In the genomic region with DNA sequence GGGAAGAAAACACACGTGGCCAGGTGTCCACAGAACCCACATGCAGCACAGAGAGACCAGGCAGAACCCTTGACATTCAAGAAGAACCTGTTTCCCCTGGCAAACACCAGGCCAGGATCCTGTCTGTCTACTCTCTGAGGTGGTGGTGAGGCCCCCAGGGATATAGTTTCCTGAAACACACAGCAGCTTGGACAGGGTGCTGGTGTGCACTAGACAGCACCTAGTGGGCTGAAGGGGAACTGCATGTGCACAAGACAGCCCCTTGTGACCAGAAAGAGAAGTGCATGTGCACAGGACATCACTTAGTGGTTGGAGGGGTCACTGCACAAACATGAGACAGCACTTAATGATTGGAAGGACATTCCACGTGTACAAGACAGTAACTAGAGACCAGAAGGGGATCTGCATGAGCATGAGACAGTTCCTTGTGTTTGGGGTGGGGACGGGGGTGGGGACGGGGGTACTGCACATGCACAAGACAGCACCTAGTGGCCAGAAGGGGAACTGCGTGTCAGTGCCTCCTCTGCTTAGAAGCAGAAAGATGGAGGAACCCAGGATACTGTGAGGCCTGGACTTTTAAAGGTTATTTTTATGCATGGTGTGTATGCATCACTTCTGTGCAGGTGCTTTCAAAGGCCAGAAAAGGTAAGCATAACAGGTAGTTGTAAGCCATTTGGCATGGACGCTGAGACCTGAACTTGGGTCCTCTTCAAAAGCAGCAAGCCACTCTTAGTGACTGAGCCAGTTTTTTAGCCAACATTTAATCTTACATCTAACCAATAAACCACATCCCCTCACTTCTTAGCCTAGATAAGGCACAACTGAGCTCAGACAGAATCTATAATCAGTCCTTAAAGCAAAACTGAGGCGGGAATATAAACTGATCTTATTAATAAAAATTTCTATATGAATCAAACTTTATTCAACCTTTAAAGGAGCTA, we compare ENCODE assay signal across 8 mouse cellular contexts. TPM values are rescaled to one million over a fixed set of nuclear protein-coding genes. Genes with fewer than 3 reads are reported as not detected.
A peak's percentile ranks its signal among the peaks of the same experiment; 100 is the strongest.
DNase-seq lines count a peak whose midpoint lies in the region; ATAC-seq lines count a peak whose summit lies in the region.

No protein-coding gene starts in this region.

- H3K9me3 ChIP-seq in liver, embryonic 13.5 days (replicated peaks): no peaks in the 10 kb centered on the region

- no peak overlapping the region for H3K27ac ChIP-seq in liver, embryonic 13.5 days

- H3K36me3 ChIP-seq in liver, embryonic 13.5 days: peaks cover 5% of the 10 kb centered on the region; the same call in 1 of the 2 replicates

- H3K9ac ChIP-seq in liver, embryonic 13.5 days: no peak overlapping the region

- ATAC-seq in liver, embryonic 13.5 days (ENCODE audit: low read depth): peak; percentile 43

- peak; percentile 62 for DNase-seq in adrenal gland, postnatal 14 days
- no peak for DNase-seq in adrenal gland, postnatal 36 days
- peak; percentile 52 to 53 for DNase-seq in urinary bladder, adult 18-20 months (ENCODE audit: low spot score in 2 of 2)
- no peak for DNase-seq in urinary bladder, postnatal 25 days (ENCODE audit: low spot score)
- peak; percentile 44 for DNase-seq in liver, embryonic 13.5 days
- DNase-seq in spleen, postnatal 4 days (ENCODE audit: low spot score in 2 of 2): peak; percentile 54 to 74
- DNase-seq in right cerebral cortex, postnatal 4 days: no peak
- DNase-seq in frontal cortex, postnatal 25 days (ENCODE audit: low spot score in 2 of 2): no peak

- no peak overlapping the region for H3K4me3 ChIP-seq in liver, embryonic 13.5 days (replicated peaks)

- no peak overlapping the region for H3K4me2 ChIP-seq in liver, embryonic 13.5 days

- WGBS in liver, embryonic 13.5 days (ENCODE audit: insufficient replicate concordance): 60% methylated on average over 7 of the region's 7 CpGs

- H3K27me3 ChIP-seq in liver, embryonic 13.5 days: peaks cover 4% of the 10 kb centered on the region; the same call in 1 of the 2 replicates

- no peaks in the 10 kb centered on the region for H3K4me1 ChIP-seq in liver, embryonic 13.5 days (replicated peaks)

RNA-seq across cellular contexts. Expression of a gene that starts 54.7 kb away (rescaled TPM):
- 34.8 and 40.9 TPM in 2 replicates for total RNA-seq in adrenal gland, postnatal 14 days (2021)
- 10 to 100 TPM; 20.9 to 25.4 TPM for total RNA-seq in adrenal gland, postnatal 36 days (2021)
- polyA plus RNA-seq in liver, embryonic 13.5 days (2015; fragmentation: Nextera tagmentation; extraction: Ambion mirVana): 3.4 and 3.8 TPM in 2 replicates

Comparison
In these comparisons a context has a peak if more than half of its experiments do, and no peak if none do; other contexts are left out.
1. DNase-seq: peak in adrenal gland, postnatal 14 days (single experiment), urinary bladder, adult 18-20 months (2 of 2), liver, embryonic 13.5 days (single experiment) and spleen, postnatal 4 days (2 of 2); none in adrenal gland, postnatal 36 days (0 of 2), urinary bladder, postnatal 25 days (single experiment), right cerebral cortex, postnatal 4 days (single experiment) and frontal cortex, postnatal 25 days (0 of 2).